Mouse (Mus musculus): ENCODE results near the gene B4galt7.
"Not testable (repeated sequence)": the region's sequence is repeated elsewhere in the genome, so short reads cannot be mapped to it uniquely, and the experiment has no call there.

The B4galt7 gene

GRCm38 (mm10) chr13:55599566-55600540, at the start of gene B4galt7:
Gene B4galt7, plus strand, starts transcription at chr13:55599896.
- peak; percentile 92 for DNase-seq

- DNase-seq: no peak
These were observed 43.8 kb upstream of the B4galt7 start for GRCm38 (mm10) chr13:55555921-55556320.

GRCm38 (mm10) chr13:55557499-55557898, 42.2 kb upstream of the B4galt7 start:
- DNase-seq: no peak

GRCm38 (mm10) chr13:55563266-55563879, 36.3 kb upstream of the B4galt7 start:
- no peak for DNase-seq

GRCm38 (mm10) chr13:55567001-55567400, 32.7 kb upstream of the B4galt7 start:
- DNase-seq: no peak

- DNase-seq: no peak
These were observed 31.7 kb upstream of the B4galt7 start for GRCm38 (mm10) chr13:55567949-55568348.

- DNase-seq: not testable (repeated sequence)
These were observed 31.2 kb upstream of the B4galt7 start for GRCm38 (mm10) chr13:55568524-55568923.

GRCm38 (mm10) chr13:55569726-55570285, 29.9 kb upstream of the B4galt7 start:
- peak; percentile 48 to 59 for DNase-seq

- peak; percentile 73 to 77 for DNase-seq
These were observed 29.3 kb upstream of the B4galt7 start for GRCm38 (mm10) chr13:55570286-55570973.

GRCm38 (mm10) chr13:55571027-55571751, 28.5 kb upstream of the B4galt7 start, which contains the start of gene Fam193b:
Gene Fam193b, minus strand, starts transcription at chr13:55571120.
- DNase-seq: peak; percentile 97 to 98

GRCm38 (mm10) chr13:55571977-55572376, 27.7 kb upstream of the B4galt7 start:
- DNase-seq: no peak

GRCm38 (mm10) chr13:55573432-55573831, 26.3 kb upstream of the B4galt7 start, which contains the start of gene Tmed9:
Gene Tmed9, plus strand, starts transcription at chr13:55573732.
- DNase-seq: no peak

- DNase-seq: no peak
These were observed 25.4 kb upstream of the B4galt7 start for GRCm38 (mm10) chr13:55574321-55574720.

GRCm38 (mm10) chr13:55575932-55576331, 23.8 kb upstream of the B4galt7 start:
- DNase-seq: no peak

- DNase-seq: not testable (repeated sequence)
These were observed 22.8 kb upstream of the B4galt7 start for GRCm38 (mm10) chr13:55576872-55577271.

GRCm38 (mm10) chr13:55578086-55578485, 21.6 kb upstream of the B4galt7 start:
- DNase-seq: no peak

- peak in 1 of 2 experiments; percentile 26 for DNase-seq
These were observed 7.7 kb upstream of the B4galt7 start for GRCm38 (mm10) chr13:55591961-55592490.

GRCm38 (mm10) chr13:55592512-55593253, 7.0 kb upstream of the B4galt7 start:
- DNase-seq: peak; percentile 98 to 99

- no peak for DNase-seq
These were observed 6.4 kb upstream of the B4galt7 start for GRCm38 (mm10) chr13:55593254-55593747.

GRCm38 (mm10) chr13:55595375-55595774, 4.3 kb upstream of the B4galt7 start:
- peak; percentile 87 to 88 for DNase-seq

GRCm38 (mm10) chr13:55596802-55597201, 2.9 kb upstream of the B4galt7 start:
- no peak for DNase-seq

Measured in cerebellum, postnatal 14 days (tissue).